Mouse (Mus musculus) heart, embryonic 12.5 days (tissue): ENCODE data around the gene Ces1f. TPM values are rescaled to one million over a fixed set of nuclear protein-coding genes. Genes with fewer than 3 reads are reported as not detected.
"Not testable (repeated sequence)": the region's sequence is repeated elsewhere in the genome, so short reads cannot be mapped to it uniquely, and the experiment has no call there.

ENCODE experiments used
- ATAC-seq: fragments of 200-750 bp; cut with Nextera tagmentation; 2 replicates; pipeline ENCODE4 v1.8.0; 2017; ENCODE audit warnings: moderate TSS enrichment, moderate library complexity; ENCODE audit not compliant: insufficient number of reproducible peaks, low FRiP score
- H3K27ac ChIP-seq: fragments of 300-500 bp; sonication (generic); 2 replicates; pipeline ENCODE4 v1.5.1; 2016; ENCODE audit warnings: mild to moderate bottlenecking, moderate library complexity; ENCODE audit not compliant: poor library complexity, severe bottlenecking
- H3K27me3 ChIP-seq: fragments of 300-500 bp; sonication (generic); replicated peaks from 2 replicates; pipeline ENCODE4 v1.6.1; 2016; ENCODE audit warnings: mild to moderate bottlenecking, moderate library complexity
- H3K36me3 ChIP-seq: fragments of 300-500 bp; sonication (generic); 2 replicates; pipeline ENCODE4 v1.6.1; 2016; ENCODE audit warnings: mild to moderate bottlenecking, moderate library complexity
- H3K4me1 ChIP-seq: fragments of 300-500 bp; sonication (generic); replicated peaks from 2 replicates; pipeline ENCODE4 v1.6.1; 2016; ENCODE audit warnings: mild to moderate bottlenecking
- H3K4me2 ChIP-seq: fragments of 300-500 bp; sonication (generic); 2 replicates; pipeline ENCODE4 v1.6.1; 2016; ENCODE audit warnings: mild to moderate bottlenecking, moderate library complexity
- H3K4me3 ChIP-seq: fragments of 300-500 bp; sonication (generic); 2 replicates; pipeline ENCODE4 v1.5.1; 2016; ENCODE audit warnings: mild to moderate bottlenecking
- H3K9ac ChIP-seq: fragments of 300-500 bp; sonication (generic); 2 replicates; pipeline ENCODE4 v1.6.1; 2016; ENCODE audit warnings: mild to moderate bottlenecking, moderate library complexity
- H3K9me3 ChIP-seq: fragments of 300-500 bp; sonication (generic); replicated peaks from 2 replicates; pipeline ENCODE4 v1.6.1; 2016; ENCODE audit warnings: mild to moderate bottlenecking, moderate library complexity
- WGBS: fragments of 180-500 bp; shearing (Covaris S2); methylation state at CpG from one replicate; pipeline ENCODE4 v1.1.7; 2016; 5-methylcytosine and 5-hydroxymethylcytosine counted together
- polyA plus RNA-seq: library from polyadenylated mRNA; unstranded; fragments of >200 nt; fragmentation: Nextera tagmentation; extraction: Ambion mirVana; gene quantifications from 2 replicates; pipeline ENCODE4 v1.2.1, GENCODE M21; 2016

Gene Ces1f
- polyA plus RNA-seq, 1 experiment from 2014 or later, result not detected

DNA sequence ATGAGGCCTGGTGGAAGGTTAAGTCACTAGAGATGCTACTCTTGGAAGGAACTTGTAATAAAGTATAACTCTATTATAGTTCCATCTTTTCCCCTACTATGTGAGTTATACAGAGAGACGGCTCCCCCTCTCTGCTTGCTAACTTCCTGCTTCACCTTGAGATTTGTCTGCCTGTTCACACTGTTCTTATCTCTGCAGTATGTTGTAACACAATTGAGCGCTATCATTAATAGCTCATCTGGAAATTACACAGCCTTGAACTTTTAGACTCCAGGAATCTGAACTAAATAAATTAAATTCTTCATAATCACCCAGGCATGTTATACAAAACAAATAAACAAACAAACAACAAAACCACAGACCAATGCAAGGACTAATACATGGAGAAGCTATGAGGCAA lies 33.5 kb downstream of the Ces1f start:
- no peaks in the 10 kb centered on the region for H3K36me3 ChIP-seq
- no peak overlapping the region for H3K4me2 ChIP-seq
- H3K9me3 ChIP-seq, result no peaks in the 10 kb centered on the region
- no peak overlapping the region for H3K9ac ChIP-seq
- ATAC-seq, result no peak
- H3K27ac ChIP-seq, result no peak overlapping the region
- H3K4me1 ChIP-seq, result no peaks in the 10 kb centered on the region
- H3K4me3 ChIP-seq, result no peak overlapping the region
- no peaks in the 10 kb centered on the region for H3K27me3 ChIP-seq
- 61% methylated on average over 2 of the region's 2 CpGs for WGBS

DNA sequence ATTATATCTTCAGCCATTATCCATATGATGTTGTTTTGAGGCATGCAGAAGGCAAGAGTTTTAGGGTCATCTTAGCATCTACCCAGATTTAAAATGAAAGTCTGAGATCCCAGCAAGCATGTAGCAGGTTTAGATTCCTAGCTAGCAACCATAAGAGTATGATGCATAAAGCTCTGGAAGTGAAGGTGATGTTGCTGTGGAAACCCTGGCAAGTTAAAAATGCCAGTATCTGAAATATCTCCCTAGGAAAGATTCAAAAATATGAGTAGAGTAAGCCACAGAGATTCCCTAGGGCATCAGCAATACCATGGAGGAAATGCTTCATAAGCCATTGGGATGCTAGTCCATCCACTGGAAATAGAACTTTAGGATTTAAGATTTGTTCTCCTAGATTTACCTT lies 39.7 kb downstream of the Ces1f start:
- H3K36me3 ChIP-seq, result no peaks in the 10 kb centered on the region
- H3K4me3 ChIP-seq, result no peak overlapping the region
- no peak overlapping the region for H3K4me2 ChIP-seq
- no peaks in the 10 kb centered on the region for H3K27me3 ChIP-seq
- H3K4me1 ChIP-seq, result no peaks in the 10 kb centered on the region
- no peak for ATAC-seq
- H3K27ac ChIP-seq, result no peak overlapping the region
- H3K9me3 ChIP-seq, result no peaks in the 10 kb centered on the region
- no peak overlapping the region for H3K9ac ChIP-seq

DNA sequence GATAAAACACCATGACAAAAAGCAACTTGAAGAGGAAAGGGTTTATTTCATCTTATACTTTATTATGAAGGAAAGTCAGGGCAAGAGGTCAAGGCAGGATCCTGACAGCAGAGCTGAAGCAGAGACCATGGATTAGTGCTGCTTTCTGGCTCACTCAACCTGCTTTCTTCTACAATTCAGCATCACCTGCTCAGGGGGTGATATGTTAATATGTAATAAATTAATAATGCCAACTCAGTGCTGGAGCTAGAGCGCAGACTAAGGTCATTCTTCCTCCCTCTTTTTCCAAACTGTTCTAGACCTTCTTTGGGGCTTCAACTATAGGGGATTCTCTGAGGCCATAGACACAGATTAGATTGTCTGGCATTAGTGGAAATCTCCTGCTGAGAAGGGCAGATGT lies 43.9 kb downstream of the Ces1f start:
- Histone ChIP-seq H3K4me2 (no peak overlapping the region), H3K36me3 (no peaks in the 10 kb centered on the region), H3K4me1 (no peaks in the 10 kb centered on the region), H3K27ac (no peak overlapping the region), H3K9me3 (no peaks in the 10 kb centered on the region), H3K4me3 (no peak overlapping the region), H3K9ac (no peak overlapping the region), H3K27me3 (no peaks in the 10 kb centered on the region)
- no peak for ATAC-seq
- 87% methylated on average over 1 of the region's 1 CpGs for WGBS

DNA sequence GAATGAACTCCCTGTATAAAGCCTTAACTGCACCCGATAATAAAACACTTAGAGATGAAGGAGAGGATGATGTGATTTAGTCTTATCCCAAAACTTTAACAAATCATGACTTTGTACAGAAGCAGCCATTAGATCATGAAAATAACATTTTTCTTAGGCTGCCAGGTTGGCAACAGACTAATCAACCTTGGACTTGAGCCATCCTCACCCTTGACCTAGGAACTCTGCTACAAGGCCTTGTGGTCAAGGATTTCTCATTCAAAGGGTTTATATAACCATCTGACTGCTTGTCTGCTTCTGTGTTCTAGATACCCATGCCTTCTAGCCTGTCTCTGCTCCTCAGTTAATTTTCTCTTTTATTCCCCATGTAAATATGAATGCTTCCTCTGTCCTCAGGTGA lies 44.8 kb downstream of the Ces1f start:
- no peaks in the 10 kb centered on the region for H3K9me3 ChIP-seq
- H3K36me3 ChIP-seq, result no peaks in the 10 kb centered on the region
- no peaks in the 10 kb centered on the region for H3K27me3 ChIP-seq
- no peak overlapping the region for H3K4me3 ChIP-seq
- 82% methylated on average over 1 of the region's 1 CpGs for WGBS
- no peaks in the 10 kb centered on the region for H3K4me1 ChIP-seq
- no peak overlapping the region for H3K4me2 ChIP-seq
- H3K9ac ChIP-seq, result no peak overlapping the region
- no peak overlapping the region for H3K27ac ChIP-seq
- no peak for ATAC-seq

DNA sequence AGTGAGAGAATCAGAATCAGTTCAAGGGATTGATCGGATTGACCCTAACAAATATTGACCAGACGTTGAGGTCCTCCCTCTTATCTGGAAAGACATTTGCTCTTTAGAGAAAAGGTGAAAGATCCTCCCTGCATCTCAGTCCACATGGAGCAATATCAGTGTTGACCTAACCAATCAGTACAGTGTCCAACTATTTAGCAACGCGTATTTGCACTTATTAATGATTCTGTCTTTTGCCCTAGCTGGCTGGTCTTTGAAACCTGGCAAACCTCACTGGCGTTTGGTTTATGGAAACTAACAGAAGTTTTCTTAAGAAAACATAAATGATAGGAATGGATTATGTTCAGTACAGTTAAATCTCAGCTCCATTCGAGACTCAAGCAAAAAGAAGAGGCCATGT lies 45.5 kb downstream of the Ces1f start:
- Histone ChIP-seq H3K4me3 (no peak overlapping the region), H3K9ac (no peak overlapping the region)
- 73% methylated on average over 6 of the region's 6 CpGs for WGBS

DNA sequence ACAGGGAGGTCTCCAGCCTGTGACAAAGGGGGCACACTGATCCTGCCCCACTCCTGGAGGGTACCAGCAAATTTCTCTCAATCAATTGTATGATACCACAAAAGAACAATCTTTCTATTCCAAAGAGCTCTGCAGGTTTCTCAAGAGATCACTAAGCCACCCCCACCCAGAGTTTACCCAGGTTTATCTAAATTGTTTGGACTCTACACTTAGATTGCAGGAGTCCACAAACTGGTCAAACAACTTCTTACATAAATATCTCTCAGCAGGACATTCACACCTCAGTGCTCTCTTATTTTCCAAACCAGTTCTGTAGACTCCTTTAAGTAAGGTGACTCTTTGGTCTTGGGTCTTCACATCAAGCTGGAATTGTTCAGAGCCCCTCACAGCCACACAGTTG lies 50.1 kb downstream of the Ces1f start, which contains the start of gene Ces1e:
TSS of gene Ces1e (minus strand) at position 174 of the 400 bp plus-strand sequence.
- H3K36me3 ChIP-seq, result no peaks in the 10 kb centered on the region
- H3K9ac ChIP-seq, result no peak within 1 kb of the TSS
- H3K27me3 ChIP-seq, result no peaks in the 10 kb centered on the region
- no peak within 1 kb of the TSS for H3K27ac ChIP-seq
- no peak within 1 kb of the TSS for H3K4me3 ChIP-seq
- no peak for ATAC-seq
- H3K4me1 ChIP-seq, result no peaks in the 10 kb centered on the region
- H3K4me2 ChIP-seq, result no peak within 1 kb of the TSS
- H3K9me3 ChIP-seq, result no peaks in the 10 kb centered on the region

More for the DNA sequence above, 45.5 kb downstream of the Ces1f start:
- Histone ChIP-seq H3K4me2 (no peak overlapping the region), H3K4me1 (no peaks in the 10 kb centered on the region), H3K27me3 (no peaks in the 10 kb centered on the region), H3K36me3 (no peaks in the 10 kb centered on the region), H3K27ac (no peak overlapping the region), H3K9me3 (no peaks in the 10 kb centered on the region)
- ATAC-seq, result no peak

DNA sequence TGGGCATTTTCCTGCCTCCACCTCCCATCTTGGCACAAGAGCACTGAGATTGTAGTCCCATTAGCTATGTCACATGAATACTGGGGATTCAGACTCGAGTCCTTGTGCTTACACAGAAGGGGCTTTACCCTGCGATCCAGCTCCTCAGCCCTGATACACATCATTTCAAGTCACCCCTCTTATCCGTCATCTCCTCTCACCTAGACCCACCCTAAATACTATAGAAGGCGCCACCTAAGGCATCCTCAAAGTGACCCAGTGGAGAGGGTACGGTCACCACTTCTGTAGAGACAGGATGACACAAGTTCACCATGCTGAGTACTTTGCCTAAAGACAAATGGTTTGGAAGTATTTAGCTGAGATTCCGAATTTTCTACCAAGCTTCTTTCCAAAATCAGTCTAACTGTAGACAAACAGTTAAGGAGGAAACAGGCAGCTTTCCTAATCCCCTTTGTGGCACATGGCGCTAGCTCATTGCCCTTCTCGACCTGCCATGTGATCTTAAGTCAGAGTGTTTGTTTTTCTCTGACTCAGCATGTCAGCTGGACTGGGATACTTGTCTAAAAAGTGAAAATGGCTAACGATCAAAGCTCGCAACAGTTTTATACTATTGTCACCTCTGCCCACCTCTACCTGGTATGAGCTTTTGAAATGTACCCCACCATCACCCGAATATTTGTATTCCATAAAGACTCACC lies 50.7 kb downstream of the Ces1f start:
- H3K9ac ChIP-seq, result no peak overlapping the region
- no peak for ATAC-seq
- no peaks in the 10 kb centered on the region for H3K27me3 ChIP-seq
- no peak overlapping the region for H3K4me3 ChIP-seq
- H3K9me3 ChIP-seq, result no peaks in the 10 kb centered on the region
- 65% methylated on average over 11 of the region's 11 CpGs for WGBS
- no peak overlapping the region for H3K27ac ChIP-seq
- no peaks in the 10 kb centered on the region for H3K36me3 ChIP-seq
- H3K4me1 ChIP-seq, result no peaks in the 10 kb centered on the region
- no peak overlapping the region for H3K4me2 ChIP-seq

DNA sequence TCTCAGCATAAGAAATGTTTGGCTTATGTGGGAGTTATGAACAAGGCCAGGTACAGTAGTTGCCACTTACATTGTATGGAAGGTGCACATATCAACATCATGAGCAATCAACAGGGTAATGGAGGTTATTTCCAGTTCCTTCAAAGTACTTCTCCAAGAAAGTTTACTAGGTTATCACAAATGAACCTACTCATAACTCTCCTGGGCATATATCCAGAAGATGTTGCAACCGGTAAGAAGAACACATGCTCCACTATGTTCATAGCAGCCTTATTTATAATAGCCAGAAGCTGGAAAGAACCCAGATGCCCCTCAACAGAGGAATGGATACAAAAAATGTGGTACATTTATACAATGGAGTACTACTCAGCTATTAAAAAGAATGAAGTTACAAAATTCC lies 53.1 kb downstream of the Ces1f start:
- not testable (repeated sequence) for H3K4me1 ChIP-seq, H3K9ac ChIP-seq, H3K4me2 ChIP-seq, H3K36me3 ChIP-seq, H3K27ac ChIP-seq, H3K27me3 ChIP-seq, ATAC-seq, H3K9me3 ChIP-seq, H3K4me3 ChIP-seq
- whole genome bisulfite sequencing, result 86% methylated on average over 1 of the region's 1 CpGs

DNA sequence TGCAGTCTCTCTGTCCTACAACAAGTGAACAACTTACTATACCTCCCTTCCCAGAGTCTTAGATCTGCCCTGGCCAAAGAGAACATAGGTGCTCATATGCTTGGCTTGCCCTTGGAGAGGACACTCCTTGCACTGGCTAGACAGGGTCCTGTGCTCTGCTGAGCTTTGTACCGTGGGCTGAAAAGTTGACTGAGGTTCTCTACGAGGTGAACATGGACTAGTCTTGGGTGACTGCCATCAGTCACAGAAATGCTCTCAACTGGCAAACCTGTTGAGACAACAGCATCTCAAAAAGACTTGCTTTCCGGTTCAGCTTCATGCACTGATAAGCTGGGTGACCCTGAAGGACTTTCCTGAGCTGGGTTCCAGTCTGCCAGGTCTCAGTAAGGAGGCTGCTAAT lies 57.7 kb downstream of the Ces1f start:
- H3K4me1 ChIP-seq, result peaks cover 17% of the 10 kb centered on the region
- H3K4me3 ChIP-seq, result no peak overlapping the region
- no peak overlapping the region for H3K4me2 ChIP-seq
- ATAC-seq, result no peak
- H3K9ac ChIP-seq, result no peak overlapping the region
- H3K9me3 ChIP-seq, result no peaks in the 10 kb centered on the region
- H3K36me3 ChIP-seq, result no peaks in the 10 kb centered on the region
- 77% methylated on average over 3 of the region's 3 CpGs for WGBS
- no peak overlapping the region for H3K27ac ChIP-seq
- H3K27me3 ChIP-seq, result no peaks in the 10 kb centered on the region

DNA sequence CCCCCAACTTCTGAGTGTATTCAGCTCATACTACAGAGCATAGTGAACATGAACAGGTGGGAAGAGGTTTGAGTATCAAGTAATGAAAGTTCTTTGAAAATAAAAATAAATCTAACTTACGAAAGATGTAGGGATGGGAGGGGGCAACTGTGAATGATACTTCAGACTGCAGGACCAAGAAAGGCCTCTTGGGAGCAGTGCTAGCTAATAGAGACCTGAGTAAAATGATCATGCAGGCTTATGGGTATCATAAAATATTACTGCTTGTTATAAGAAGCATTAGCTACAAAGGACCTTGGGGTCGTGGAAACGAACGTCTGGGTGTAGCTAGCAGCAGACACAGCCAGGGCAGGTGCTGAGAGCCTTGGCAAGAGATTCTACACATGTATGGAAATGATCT lies 61.7 kb downstream of the Ces1f start:
- Histone ChIP-seq H3K4me1 (peaks cover 17% of the 10 kb centered on the region), H3K4me3 (no peak overlapping the region), H3K27ac (peak overlapping the region; percentile 64), H3K9ac (no peak overlapping the region), H3K36me3 (no peaks in the 10 kb centered on the region), H3K27me3 (no peaks in the 10 kb centered on the region), H3K4me2 (no peak overlapping the region), H3K9me3 (no peaks in the 10 kb centered on the region)
- WGBS, result 71% methylated on average over 4 of the region's 4 CpGs
- ATAC-seq, result no peak

DNA sequence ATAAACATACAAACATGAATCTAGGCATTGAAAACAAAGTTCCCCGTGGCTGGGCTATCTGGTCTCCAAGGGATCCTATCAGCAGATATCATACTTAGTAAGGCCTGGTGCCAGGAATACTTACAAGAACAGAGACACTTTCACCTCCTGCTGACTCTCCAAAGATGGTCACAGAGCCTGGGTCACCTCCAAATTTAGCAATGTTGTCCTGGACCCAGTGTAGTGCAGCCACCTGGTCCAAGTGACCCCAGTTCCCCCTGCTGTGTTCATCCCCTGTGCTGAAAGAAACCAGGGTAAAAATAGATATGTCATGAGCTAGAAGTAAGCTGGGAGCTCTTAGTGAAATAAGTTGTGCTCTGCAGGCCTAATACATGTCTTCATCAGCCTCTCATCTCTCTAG lies 62.2 kb downstream of the Ces1f start:
- H3K4me3 ChIP-seq, result no peak overlapping the region
- H3K36me3 ChIP-seq, result no peaks in the 10 kb centered on the region
- peaks cover 17% of the 10 kb centered on the region for H3K4me1 ChIP-seq
- WGBS, result 16% methylated on average over 1 of the region's 1 CpGs
- H3K9me3 ChIP-seq, result no peaks in the 10 kb centered on the region
- H3K27me3 ChIP-seq, result no peaks in the 10 kb centered on the region
- ATAC-seq, result no peak; the same call in 1 of the 2 replicates
- H3K9ac ChIP-seq, result no peak overlapping the region
- peak overlapping the region; percentile 64 for H3K27ac ChIP-seq
- no peak overlapping the region for H3K4me2 ChIP-seq

DNA sequence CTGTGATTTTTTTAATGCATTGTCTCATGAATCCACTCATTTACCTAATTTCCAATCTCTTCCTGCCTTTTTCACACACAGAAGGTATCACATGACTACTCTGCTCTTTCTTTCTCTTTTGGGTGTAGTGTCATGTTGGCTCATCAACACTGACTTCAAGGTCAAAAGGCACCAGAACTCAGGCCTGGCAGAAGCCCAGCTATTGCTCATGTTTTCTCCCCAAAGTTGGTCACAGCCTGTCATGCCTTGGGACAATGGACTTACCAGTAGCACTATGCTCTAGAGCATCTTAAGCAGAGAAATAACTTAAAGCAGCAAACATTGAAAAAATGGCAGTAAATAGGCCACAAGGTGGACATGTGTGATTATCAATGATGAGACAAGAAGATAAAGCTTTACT lies 68.5 kb downstream of the Ces1f start:
- H3K4me2 ChIP-seq, result no peak overlapping the region
- H3K4me3 ChIP-seq, result no peak overlapping the region
- ATAC-seq, result no peak
- H3K9me3 ChIP-seq, result no peaks in the 10 kb centered on the region
- no peaks in the 10 kb centered on the region for H3K27me3 ChIP-seq
- no peaks in the 10 kb centered on the region for H3K4me1 ChIP-seq
- H3K27ac ChIP-seq, result no peak overlapping the region
- no peaks in the 10 kb centered on the region for H3K36me3 ChIP-seq
- no peak overlapping the region for H3K9ac ChIP-seq
